Mouse (Mus musculus): ENCODE measurements around the gene Ctrl.

DNA sequence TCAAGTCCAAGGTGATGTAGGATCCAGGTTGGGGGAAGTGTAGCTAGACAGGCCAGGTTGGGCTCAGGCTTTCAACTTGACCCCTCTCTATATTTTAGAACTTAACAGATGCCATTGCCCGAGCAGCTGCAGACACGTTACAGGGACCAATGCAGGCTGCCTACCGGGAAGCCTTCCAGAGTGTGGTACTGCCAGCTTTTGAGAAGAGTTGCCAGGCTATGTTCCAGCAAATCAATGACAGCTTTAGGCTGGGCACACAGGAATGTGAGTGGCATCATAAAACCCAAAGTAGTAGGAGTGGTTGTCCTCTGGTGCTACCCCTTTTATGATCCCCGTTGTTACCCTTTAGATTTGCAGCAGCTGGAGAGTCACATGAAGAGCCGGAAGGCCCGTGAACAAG, 42.8 kb downstream of the Ctrl start:
- TF ChIP-seq MAZ (IDR thresholded peaks at IDR 0.05; ENCODE audit: low read depth, low read length) (no peak), CTCF (IDR thresholded peaks at IDR 0.05 in 2 of 3, conservative IDR thresholded peaks at IDR 0.05 in 1 of 3; ENCODE audit: control insufficient read depth in 1 of 3, insufficient read depth in 1 of 3, low read depth in 2 of 3, low read length in 3 of 3, poor library complexity in 1 of 3, severe bottlenecking in 1 of 3) (no peak), MAX (IDR thresholded peaks at IDR 0.05; ENCODE audit: low read length) (no peak), USF2 (IDR thresholded peaks at IDR 0.05; ENCODE audit: borderline replicate concordance in 1 of 2, insufficient read depth in 1 of 2, low read depth in 1 of 2, low read length in 2 of 2) (no peak), ETS1 (IDR thresholded peaks at IDR 0.05; ENCODE audit: low read depth, low read length) (no peak), POLR2A (IDR thresholded peaks at IDR 0.05; ENCODE audit: control insufficient read depth in 1 of 2, insufficient read depth in 1 of 2, low read depth in 1 of 2, low read length in 2 of 2, poor library complexity in 1 of 2) (no peak), CHD2 (IDR thresholded peaks at IDR 0.05; ENCODE audit: low read length) (no peak), GATA1 (IDR thresholded peaks at IDR 0.05; ENCODE audit: low read depth, low read length) (no peak), TBP (IDR thresholded peaks at IDR 0.05; ENCODE audit: low read depth, low read length) (no peak), TCF12 (IDR thresholded peaks at IDR 0.05; ENCODE audit: low read depth, low read length) (no peak), TAL1 (IDR thresholded peaks at IDR 0.05; ENCODE audit: low read length) (no peak), HCFC1 (IDR thresholded peaks at IDR 0.05; ENCODE audit: low read depth, low read length) (no peak), EP300 (IDR thresholded peaks at IDR 0.05; ENCODE audit: low read depth in 1 of 2, low read length in 2 of 2) (no peak)

Data from MEL (cell line).